Mouse (Mus musculus): ENCODE measurements around the gene Azin2.

DNA sequence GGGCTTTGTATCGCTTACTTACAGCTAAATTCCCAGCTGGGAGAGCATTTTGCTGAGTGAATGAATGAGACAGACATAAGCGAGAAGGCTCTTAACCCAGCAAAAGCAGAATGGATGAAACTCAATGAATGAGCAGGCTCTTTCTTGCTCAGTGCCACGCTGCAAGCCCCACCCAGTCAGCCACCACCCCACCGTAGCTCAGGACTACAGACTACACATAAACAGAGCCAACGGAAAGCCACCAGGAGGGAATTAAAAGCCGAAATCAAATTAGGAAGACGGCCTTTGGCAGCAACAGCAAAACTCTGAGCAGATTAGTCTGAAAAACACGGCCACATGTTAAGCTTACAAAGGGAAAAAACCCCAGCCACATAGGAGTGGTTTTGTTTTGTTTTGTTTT lies 3.4 kb downstream of the Azin2 start:
- TF ChIP-seq CTCF (IDR thresholded peaks at IDR 0.05; ENCODE audit: extremely low read depth, insufficient read depth, insufficient read length, insufficient replicate concordance) (no peak), POLR2A (IDR thresholded peaks at IDR 0.05; ENCODE audit: low read depth, low read length) (no peak)
